Mouse (Mus musculus) layer of hippocampus, adult 11-12 months (tissue): Measurements from ENCODE around the gene Akt3.

Experiments
- DNase-seq: peaks from one replicate; pipeline ENCODE4 v3.0.0; 2022; ENCODE audit warnings: low spot score

Gene Akt3

DNA sequence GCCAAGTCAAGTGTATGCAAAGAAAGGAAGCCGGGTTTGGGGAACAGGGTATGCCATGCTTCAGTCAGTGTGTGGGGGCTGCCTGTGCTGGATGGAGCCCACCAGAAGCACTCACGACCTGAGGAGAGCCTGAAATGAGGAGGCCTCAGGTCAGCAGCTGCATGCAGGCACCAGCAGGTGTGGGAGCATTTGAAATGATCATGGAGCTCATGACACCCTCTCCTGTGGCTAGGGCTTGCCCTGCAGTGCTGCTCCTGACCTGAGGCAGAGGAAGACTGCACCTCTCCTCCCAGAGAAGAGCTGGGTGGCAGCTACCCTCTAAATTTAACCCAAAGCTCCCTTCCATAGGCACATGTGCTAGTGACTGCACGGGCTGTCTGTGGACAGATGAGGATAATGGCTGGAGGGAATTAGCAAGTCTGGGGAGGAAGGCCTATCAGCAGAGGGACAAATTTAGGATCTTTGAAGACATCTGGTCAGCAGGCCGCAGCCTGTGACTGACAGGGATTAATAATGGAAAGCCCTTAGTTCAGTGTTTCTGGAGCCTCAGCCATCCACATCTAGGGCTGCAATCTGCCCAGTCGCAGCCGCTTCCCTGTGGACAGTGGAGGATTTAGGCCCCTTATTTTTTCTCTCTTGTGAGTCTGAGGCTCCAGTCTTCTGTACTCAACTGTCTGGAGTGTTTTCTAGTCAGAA is 247.2 kb downstream of the Akt3 start:
- no peak for DNase-seq

GRCm38 (mm10) chr1:177010041-177010440 is 248.0 kb downstream of the Akt3 start:
- no peak for DNase-seq

DNA sequence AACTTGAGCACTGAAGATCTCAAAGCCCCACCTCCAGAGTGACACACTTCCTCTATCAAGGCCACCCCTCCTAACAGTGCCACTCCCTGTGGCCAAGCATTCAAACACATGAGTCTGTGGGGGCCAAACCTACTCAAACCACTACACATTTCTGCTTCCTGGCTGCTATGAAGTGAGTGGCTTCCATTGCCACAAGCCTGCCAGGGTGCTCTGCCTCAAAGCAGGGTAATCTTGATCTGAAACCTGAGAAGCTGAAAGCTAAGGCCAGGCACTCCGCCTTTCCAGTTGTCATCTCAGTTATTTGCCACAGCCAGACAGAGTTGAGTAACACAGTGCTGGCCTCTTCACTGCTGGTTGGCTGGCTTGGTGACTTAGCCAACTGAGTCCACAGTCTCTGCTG is 249.2 kb downstream of the Akt3 start:
- DNase-seq = no peak

GRCm38 (mm10) chr1:177007405-177007804 is 250.6 kb downstream of the Akt3 start:
- no peak for DNase-seq

DNA sequence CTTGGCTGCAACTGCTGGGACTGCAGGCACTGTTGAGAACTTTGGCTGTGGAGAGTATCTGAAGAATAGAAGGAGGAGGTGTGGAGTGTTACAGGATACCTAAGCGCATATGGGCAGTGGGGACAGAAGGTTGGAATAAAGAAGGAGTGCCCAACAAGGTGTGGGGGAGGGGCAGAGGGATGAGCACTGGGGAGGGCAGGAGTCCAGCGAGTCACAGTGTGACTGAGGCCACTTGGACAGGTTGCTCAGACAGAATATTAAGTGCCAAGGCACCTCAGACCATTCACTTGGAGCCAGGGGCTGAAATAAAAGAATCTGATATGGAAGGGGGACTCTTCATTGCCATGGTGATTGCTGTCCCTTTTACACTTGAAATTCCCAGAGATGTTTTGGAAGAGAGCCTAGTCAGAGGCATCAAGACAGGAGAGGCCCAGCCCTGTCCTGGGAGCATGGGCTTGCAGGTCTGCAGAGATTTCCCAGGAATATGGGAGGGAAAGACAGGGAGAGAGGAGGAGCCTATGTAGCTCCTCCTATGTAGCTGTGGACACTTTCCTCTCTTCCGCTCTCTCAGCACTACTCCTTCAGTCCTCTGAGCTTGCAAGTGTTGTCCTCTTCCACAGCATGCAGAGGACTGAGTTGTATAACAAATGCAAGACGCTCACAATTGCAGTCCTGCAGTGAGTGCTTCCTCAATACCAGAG is 253.8 kb downstream of the Akt3 start:
- no peak for DNase-seq

DNA sequence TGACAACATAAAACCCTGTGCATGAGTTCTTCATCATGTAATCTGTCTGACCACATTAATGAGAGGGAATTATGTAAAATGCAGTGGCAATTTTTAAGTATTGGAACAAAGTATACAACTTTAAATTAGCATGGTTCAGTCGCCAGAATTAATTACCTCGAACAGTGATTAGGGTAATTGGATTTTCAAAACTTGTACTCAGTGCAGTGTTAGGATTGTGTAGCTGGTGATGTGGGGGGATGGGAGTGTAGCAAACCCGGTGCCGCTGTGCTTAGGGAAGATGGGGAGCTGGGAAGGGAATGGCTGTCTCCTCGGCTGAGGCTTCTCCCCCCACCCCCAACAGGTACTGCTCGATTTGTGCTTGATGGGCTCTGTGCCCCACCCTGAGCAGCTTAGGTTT is 255.1 kb downstream of the Akt3 start:
- no peak for DNase-seq

GRCm38 (mm10) chr1:176999011-176999410 is 259.0 kb downstream of the Akt3 start:
- DNase-seq = peak; percentile 72

- DNase-seq = no peak
Measured at GRCm38 (mm10) chr1:176997711-176998689, 260.0 kb downstream of the Akt3 start.

DNA sequence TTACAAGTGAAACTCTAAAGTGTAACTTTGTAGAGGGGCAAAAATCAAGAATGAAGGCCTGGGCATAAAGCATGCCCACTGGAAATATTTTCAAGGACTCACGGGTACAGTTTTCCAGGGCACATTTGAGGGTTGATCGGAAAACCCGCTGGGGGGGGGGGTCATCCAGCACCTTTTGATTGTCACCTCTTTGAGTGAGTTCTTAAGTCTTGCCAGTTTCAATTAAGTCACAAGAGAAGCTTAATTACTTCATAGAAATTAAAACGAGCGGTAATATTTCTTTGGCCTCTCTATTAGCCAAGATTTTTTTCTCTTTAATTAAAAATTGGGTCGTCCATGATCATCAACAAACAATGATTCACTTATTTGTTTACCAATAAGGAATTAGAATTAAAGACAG is 260.7 kb downstream of the Akt3 start:
- no peak for DNase-seq

DNA sequence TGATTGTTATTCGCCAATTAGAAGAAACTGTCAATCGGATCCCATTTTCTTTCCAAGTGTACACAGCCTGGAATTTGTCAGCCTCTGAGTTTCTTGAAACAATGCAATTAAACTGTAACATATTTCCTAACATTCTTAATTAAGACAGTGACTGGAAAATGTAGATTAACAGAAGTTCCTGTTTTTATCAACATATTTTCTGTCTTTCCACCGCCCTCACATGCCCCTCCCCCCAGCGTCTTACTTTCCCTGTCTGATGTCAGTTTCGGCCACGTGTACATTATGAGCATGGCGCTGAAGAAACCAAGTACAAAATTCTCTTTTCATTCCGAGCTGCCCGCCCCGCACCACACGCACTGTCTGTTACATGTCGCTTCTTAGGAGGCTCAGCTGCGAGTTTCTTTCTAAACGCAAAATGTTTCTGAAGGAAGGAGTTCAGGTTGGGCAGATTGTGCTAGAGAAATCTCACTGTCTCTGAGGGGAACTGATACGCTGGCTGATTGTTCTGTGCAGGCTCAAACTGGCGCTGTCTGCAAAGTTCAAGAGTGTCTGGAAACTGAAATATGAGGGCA is 261.3 kb downstream of the Akt3 start:
- peak; percentile 79 for DNase-seq

GRCm38 (mm10) chr1:176996166-176996565 is 261.8 kb downstream of the Akt3 start:
- no peak for DNase-seq

GRCm38 (mm10) chr1:176995419-176995775 is 262.6 kb downstream of the Akt3 start:
- DNase-seq = no peak

GRCm38 (mm10) chr1:176994707-176995418 is 263.1 kb downstream of the Akt3 start:
- DNase-seq = peak; percentile 65

DNA sequence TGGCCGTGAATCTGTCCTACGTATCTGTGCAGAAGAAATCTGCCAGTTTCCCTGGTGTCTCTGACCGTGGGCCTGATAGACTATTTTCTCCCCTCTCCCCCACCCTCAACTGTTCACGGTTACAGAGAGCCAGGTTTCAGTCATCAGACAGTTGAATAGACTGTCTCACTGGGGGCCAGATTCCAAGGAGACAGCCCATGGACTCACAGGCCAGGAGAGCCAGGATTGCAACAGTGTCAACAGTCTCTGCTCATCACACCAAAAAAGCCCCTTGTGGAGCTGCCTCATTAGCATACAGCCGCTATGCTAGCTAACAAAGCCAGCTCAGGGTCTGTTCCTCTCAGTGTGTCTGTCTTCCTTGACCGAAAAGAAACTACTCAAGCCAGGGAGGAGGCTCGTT is 263.9 kb downstream of the Akt3 start:
- DNase-seq = no peak

GRCm38 (mm10) chr1:176993141-176994010 is 264.6 kb downstream of the Akt3 start:
- no peak for DNase-seq

DNA sequence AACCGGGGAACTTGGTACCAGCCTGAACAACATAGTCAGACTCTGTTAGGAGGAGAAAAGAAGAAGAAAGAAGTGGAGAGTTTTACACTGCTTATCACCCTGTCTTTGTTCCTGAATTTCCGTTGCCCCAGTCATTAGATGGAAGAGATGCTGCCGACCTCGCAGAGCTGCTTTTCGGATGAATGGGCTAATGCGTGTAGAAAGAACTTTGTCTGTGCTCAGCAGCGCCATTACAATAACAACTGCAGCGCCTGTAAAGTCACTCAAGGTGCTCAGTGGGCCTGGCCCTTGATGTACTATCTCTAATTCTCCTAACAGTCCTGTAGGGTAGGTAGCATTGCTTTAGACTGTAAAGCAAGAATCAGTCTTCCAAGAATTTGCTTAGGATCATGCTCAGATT is 265.5 kb downstream of the Akt3 start:
- DNase-seq = no peak

- no peak for DNase-seq
Measured at GRCm38 (mm10) chr1:176991473-176991872, 266.5 kb downstream of the Akt3 start.

GRCm38 (mm10) chr1:176986990-176987740 is 270.8 kb downstream of the Akt3 start:
- DNase-seq = no peak

GRCm38 (mm10) chr1:176986275-176986674 is 271.7 kb downstream of the Akt3 start:
- no peak for DNase-seq

- DNase-seq = no peak
Measured at GRCm38 (mm10) chr1:176985691-176986090, 272.3 kb downstream of the Akt3 start.
